Mouse (Mus musculus): Measurements from ENCODE around the gene Exoc7. TPM values are rescaled to one million over a fixed set of nuclear protein-coding genes. Genes with fewer than 3 reads are reported as not detected.

The Exoc7 gene
- total RNA-seq, 2 experiments from 2014 or later: 23.0 to 36.6 TPM

DNA sequence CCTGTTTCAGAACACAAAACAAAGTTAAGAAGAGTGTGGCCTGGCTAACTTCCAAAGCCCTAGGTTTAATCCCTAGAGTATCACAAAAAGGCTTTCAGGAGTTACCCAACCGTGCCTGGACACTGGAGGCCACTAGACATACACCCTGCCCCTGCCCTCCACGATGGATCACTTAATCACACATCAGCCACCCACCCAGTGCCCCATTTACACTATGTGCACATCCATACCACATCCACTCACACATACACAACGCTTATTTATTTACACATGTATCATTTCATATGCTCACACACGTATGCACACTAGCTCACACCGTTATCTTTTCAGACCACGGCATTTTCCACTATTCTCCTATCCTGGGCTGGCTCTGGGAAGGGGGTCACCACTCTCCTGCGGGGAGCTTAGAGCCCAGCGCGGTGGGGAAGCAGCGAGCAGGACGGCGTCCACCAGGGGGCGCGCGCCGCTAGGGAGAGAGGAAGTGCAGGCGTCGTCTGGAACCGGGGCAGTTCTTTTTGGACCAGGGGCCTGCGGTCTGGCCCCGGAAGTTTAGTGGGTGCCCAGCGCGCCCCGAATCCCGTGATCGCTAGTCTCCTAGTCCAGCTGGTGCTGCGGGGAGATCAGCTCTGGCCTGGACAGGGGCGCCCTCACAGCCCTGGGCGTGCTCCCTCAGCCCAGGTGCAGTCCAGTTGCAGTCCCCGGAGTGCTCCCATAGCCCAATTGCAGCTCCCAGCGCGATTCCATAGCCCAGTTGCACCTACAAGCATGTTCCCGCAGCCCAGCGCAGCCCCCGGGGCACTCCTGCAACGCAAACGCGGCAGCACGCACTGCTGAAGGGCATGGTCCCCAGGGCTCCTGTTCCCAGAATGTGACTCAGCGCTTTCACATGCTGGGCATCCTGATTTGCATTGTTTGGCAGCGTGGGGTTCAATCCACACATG, 12.0 kb upstream of the Exoc7 start:
- peak; percentile 93 for ATAC-seq (replicated peaks; ENCODE audit: poor library complexity, severe bottlenecking)

DNA sequence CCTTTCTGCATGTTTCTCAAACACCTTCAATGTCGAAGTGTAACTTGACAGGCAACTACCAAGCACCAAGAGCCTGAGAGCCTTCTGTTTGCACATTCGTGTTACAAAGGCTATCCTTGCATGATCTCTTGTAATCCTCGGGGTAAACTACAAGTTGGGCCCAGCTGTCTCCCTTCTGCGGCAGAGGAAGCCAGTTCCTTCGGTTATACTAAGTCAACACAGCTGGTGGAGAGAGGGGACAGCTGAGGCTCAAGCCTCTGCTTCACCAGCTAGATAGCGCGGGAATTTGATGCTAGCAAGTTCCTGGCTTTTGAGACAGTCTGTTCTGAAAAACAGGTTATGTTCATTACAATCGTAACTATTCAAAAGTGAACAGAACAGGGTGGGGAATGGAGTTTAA, 5.3 kb upstream of the Exoc7 start:
- no peak for ATAC-seq (replicated peaks; ENCODE audit: poor library complexity, severe bottlenecking)

- ATAC-seq (replicated peaks; ENCODE audit: poor library complexity, severe bottlenecking): no peak
These were observed 4.1 kb upstream of the Exoc7 start for GRCm38 (mm10) chr11:116311169-116311568.

DNA sequence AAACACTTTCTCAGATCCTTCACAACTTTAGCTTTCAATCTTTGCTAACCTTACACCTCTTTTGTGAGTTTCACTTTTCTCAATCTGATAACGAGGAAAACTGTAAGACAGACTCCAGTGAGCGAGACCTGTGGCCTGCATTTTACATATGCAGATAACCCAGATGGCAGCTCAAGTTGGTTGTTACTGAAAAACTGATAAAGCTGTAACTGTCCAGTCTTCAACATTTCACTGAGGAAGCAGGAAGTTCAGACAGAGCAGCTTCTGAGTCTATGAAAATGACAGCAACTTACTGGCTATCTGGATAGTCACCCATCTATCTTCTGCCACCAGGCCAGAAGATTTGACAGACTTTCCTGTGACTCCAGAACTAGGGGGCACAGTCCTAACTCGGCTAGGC, 2.6 kb upstream of the Exoc7 start:
- ATAC-seq (replicated peaks; ENCODE audit: poor library complexity, severe bottlenecking): no peak

DNA sequence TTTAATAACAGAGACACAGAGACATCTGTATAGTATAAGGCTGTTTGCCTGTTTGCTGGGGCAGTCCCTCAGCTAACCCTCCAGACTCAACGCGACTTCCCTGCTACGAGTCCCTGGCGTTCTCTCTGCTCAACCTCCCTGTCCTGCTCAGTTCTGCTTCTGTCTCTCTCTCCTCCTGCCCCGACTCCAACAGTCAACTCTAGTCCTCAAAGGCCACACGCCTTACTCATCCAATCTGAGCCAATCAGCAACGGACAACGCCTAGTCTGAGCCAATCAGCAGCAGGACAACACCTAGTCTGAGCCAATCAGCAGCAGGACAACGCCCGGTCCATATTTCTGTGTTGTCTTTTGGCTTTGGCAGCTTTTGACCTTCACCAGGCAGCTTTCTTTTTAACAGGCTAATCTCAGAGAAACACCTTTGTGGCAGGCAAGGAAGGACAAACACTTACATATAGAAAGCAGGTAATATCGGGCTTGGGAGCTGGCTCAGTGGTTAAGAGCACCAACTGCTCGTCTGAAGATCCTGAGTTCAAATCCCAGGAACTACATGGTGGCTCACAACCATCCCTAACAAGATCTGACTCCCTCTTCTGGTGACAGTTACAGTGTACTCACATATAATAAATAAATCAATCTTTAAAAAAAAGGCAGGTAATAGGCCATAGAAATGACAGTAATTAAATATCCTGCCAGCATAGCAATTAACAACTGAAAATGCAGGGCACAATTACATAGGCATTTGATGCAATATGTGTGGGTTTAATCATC, 914 bp upstream of the Exoc7 start:
- ATAC-seq (replicated peaks; ENCODE audit: poor library complexity, severe bottlenecking): no peak

DNA sequence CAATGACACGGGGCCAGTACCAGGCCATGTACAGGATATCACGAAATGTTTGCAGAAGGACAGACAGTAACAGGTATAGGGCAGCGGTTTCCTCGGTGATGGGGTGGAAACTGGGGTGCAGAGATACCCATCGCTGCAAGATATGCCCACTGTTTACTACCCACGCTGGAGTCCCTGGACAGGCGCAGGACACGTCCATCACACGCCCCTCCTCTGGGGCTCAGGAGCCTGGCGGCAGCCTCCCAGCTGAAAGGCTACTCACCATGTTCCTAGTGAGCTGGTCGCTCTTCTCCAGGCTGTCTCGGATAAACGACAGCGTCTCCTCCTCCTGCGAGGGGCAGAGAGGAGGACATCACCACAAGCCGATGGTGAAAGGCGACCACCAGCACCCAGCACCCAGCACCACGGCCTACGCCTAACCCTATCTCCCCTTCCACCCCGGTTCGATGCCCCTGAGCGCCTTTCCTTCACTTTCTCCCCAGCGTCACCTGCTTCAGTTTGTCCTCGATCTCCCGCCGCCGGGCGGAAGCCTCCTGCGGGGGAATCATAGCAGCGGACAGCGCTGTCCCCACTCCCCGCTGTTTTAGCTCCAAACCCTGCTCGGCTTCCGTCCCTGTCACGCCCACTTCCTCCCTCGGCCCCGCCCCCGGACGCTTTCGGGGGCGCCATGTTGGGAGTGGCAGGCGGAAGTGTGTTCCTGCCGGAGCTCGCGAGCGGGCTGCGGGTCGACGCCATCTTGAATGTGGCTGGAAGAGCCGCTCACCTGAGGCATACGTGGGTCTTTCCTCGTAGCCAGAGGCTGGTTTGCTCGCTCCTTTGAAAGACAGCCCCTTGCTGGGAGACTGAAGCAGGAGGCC, 679 bp downstream of the Exoc7 start:
- peak; percentile 99 for ATAC-seq (replicated peaks; ENCODE audit: poor library complexity, severe bottlenecking)

- no peak for ATAC-seq (replicated peaks; ENCODE audit: poor library complexity, severe bottlenecking)
These were observed 1.6 kb downstream of the Exoc7 start for GRCm38 (mm10) chr11:116305423-116305822.

GRCm38 (mm10) chr11:116298621-116299020, 8.4 kb downstream of the Exoc7 start:
- no peak for ATAC-seq (replicated peaks; ENCODE audit: poor library complexity, severe bottlenecking)

DNA sequence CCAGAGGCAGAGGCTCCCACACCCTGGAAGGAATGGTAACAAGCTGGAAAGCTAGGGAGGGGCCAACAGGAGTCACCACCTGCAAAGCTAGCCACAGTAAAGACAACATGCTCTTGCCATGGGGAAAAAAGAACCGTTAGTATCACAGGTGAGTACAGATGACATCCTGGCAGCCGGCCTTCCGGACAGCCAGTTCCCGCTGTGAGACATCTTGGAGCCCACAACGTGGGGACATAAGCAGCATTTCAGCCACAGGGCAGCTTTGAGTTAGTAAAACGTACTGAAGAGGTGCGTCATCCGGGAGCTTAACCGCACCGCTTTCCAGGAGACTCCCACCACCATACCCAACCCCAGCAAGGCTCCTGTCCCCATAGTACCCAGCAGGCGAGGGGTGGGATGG, 8.8 kb downstream of the Exoc7 start:
- no peak for ATAC-seq (replicated peaks; ENCODE audit: poor library complexity, severe bottlenecking)

DNA sequence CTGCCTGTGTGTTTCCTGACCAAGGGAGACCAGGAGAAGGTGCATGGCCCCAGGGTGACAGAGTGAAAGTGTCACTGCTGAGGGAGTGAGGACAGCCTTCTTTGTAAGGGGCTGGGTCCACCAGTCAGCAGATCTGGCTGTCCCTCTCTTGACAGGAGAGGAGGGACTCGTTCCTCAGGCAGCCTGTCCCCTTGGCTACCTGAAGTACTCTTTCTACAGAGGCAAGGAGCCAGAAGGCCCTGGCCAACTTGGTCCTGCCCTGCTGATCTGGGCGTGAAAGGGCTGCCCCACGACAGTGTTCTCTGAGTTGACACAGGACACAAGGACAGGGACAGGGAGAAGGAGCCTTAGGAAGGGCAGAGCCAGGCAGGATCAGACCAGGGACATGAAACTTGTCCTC, 10.0 kb downstream of the Exoc7 start:
- ATAC-seq (replicated peaks; ENCODE audit: poor library complexity, severe bottlenecking): no peak

GRCm38 (mm10) chr11:116296191-116296734, 10.8 kb downstream of the Exoc7 start:
- ATAC-seq (replicated peaks; ENCODE audit: poor library complexity, severe bottlenecking): no peak

- peak; percentile 65 for ATAC-seq (replicated peaks; ENCODE audit: poor library complexity, severe bottlenecking)
These were observed 12.7 kb downstream of the Exoc7 start for GRCm38 (mm10) chr11:116294319-116294718.

DNA sequence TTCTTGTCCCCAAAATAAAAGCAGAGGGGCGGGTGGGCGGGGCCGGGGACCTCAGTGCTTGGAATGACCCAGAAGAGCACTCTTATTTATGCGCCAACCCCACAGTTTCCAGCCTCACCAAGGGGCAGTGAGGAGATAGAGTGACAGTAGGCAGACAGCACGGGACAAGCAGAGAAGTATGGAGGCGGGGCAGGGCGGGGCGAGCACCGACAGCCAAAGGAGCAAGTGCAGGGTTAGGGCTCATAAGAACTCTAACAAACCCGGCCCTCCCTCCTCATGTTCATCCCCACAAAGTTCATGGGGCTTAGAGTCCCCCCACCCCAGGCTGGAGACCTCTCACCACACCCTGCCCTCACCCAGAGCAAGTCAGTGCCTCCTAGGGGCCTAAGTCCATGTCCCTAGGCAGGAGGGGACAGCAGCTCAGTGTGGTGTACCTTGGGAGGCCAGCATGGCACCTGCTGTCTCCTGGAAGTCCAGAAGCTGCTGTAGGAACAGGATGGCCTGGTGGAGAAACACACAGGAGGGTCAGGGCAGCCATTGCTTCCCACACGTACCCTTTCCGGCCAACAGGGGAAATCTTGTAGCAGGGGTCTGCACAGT, 13.4 kb downstream of the Exoc7 start:
- no peak for ATAC-seq (replicated peaks; ENCODE audit: poor library complexity, severe bottlenecking)

GRCm38 (mm10) chr11:116292401-116292800, 14.6 kb downstream of the Exoc7 start:
- ATAC-seq (replicated peaks; ENCODE audit: poor library complexity, severe bottlenecking): no peak

DNA sequence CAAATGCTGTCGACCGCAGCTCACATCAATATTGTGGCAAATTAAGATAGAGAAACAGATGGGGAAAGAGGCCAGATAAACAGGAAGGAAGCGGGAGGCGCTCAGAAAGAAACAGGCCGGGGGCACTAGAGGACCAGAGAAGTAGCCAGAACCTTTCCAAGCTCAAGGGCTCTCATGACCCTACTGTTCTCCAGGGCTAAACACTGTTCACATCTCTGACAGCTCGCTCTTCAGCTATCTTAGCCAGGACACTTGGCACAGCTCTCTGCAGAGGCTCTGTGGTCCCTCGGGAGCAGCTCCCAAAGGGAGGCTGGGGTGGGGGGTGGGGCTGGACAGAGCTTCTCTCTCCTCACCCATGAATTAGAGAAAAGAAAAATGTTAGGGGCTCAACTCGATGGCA, 16.5 kb downstream of the Exoc7 start:
- ATAC-seq (replicated peaks; ENCODE audit: poor library complexity, severe bottlenecking): no peak

DNA sequence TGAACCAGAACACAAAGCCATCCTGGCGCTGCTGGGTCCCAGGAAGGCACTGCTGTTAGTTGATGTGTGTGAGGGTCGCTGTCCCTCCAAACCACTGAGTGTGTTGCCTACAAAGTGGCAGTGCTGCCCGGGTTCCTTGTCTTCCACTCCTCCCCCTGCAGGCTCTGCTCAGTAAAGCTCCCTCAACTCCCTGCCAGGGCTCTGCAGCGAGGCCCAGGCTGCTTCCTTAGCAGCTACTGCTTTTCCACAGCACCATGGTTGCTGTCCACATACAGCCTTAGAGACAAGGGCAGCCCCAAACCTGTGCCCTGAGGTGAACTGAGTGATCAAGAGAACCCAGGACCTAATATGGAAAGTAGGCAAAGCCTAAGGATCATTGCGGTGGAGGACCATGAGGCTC, 19.7 kb downstream of the Exoc7 start:
- no peak for ATAC-seq (replicated peaks; ENCODE audit: poor library complexity, severe bottlenecking)

DNA sequence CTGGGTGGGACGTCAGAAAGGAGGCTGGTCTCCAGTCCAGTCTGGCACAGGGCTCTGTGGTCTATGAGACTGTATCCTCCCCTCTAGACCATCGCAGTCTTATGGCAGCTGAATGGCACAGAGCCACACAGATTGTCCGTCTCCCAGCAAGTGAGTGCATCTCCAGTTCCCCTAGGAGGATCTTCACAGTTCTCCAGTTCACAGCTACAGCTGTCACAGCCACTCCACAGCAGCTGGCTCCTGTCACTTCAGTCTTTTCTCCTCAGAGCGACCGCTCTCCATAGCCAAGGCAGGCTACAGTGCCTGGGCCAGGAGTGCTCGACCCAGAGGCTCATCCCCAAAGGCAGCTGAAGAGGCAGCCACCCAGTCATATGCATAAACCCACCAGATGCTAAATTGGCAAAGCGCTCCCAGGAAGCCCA, 21.3 kb downstream of the Exoc7 start:
- ATAC-seq (replicated peaks; ENCODE audit: poor library complexity, severe bottlenecking): no peak

GRCm38 (mm10) chr11:116283982-116284381, 23.1 kb downstream of the Exoc7 start:
- ATAC-seq (replicated peaks; ENCODE audit: poor library complexity, severe bottlenecking): no peak

DNA sequence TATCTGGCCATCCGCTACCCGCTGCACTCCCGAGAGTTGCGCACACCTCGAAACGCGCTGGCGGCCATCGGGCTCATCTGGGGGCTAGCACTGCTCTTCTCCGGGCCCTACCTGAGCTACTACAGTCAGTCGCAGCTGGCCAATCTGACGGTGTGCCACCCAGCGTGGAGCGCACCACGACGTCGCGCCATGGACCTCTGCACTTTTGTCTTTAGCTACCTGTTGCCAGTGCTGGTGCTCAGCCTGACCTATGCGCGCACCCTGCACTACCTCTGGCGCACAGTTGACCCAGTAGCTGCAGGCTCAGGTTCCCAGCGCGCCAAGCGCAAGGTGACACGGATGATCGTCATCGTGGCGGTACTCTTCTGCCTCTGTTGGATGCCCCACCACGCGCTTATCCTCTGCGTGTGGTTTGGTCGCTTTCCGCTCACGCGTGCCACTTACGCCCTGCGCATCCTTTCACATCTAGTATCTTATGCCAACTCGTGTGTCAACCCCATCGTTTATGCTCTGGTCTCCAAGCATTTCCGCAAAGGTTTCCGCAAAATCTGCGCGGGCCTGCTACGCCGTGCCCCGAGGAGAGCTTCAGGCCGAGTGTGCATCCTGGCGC, 24.0 kb downstream of the Exoc7 start:
- ATAC-seq (replicated peaks; ENCODE audit: poor library complexity, severe bottlenecking): 0 out of 2 replicates have a peak, but pooled peaks have one; percentile 11

Measured in granulocyte monocyte progenitor cell, adult 5-6 weeks (primary cell).